Mouse (Mus musculus): ENCODE results near the gene Cap2.

Cap2 gene

DNA sequence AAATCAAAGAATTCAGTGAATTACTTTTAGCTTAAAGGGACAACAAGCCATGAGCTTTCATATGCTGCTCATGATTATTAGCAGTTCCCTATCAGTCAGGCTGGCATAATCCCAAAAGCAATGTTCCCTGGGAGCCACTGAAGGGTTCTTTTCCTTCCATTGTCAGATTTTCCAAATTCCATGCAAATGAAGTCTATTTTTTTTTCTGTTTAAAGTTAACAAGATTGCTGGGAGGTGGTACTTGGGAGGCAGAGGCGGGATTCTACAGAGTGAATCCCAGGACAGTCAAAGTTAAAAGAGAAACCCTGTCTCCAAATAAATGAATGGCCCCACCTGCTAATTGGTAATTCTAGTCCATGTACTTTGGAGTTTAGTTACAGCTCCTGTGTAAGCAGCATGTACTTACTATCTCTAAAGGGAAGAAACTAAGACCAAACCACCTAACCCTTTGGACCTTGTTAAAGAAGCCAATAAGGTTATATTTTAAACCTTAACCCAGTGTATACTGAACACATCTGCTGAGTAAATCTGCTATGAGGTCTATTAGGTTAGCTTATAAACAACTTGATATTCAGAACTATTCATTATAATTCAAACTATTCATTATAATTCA lies 193.8 kb downstream of the Cap2 start:
- DNase-seq (ENCODE audit: low read depth, low spot score): no peak

DNA sequence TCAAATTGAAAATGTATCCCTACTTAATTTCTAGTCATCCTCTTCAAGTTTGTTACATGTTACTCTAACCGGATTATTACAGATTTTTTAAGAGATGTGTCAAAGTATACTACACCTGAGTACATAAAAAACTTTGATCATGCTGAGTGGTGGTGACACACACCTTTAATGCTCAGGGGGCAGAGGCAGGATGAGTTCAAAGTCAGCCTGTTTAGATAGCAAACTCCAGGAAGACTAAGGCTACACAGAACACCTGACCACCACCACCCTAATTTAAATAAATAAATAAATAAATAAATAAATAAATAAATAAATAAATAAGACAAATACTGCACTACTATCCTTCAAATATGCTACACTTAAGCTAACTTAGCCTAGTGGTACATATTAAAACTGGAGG lies 194.3 kb downstream of the Cap2 start:
- no peak for DNase-seq (ENCODE audit: low read depth, low spot score)

DNA sequence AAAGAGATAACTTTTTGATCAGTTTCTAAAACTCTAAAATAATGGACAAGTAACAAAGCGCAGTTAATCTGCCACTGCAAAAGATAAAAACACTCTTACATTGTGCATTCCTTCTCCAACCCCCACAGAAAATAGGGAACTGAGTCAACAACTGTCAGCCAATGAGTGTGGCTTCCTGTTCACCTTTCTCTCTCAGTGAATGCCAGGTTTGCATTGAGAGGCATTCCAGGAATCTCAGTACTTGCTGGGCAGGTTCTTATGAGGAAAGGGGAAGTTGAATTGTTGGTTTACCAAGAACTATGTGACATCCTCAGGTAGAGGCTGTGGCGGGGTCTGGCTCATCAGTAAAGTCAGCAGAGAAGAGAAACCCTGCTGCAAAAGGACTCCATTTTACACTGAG lies 195.1 kb downstream of the Cap2 start:
- DNase-seq (ENCODE audit: low read depth, low spot score): peak; percentile 19

DNA sequence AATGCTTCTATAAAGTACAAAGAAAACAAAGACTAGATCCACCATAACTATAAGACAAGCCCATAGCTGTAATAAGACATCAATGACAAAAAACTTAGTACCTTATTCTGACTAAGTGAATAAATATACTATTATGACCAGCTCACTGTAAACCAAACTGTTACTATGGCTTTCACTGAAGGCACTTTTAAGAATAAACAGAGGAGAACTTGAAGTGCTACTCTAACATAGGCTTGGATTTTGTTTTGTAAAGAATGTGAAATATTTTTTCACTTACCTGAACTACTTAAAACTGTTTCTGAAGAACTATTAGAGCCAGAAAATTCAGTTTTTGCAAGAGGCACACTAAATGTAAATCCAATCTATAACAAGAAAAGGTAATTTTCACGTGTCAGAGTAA lies 197.7 kb downstream of the Cap2 start:
- DNase-seq (ENCODE audit: low read depth, low spot score): no peak
